Mouse (Mus musculus): ENCODE data around the gene Plcb3. TPM values are rescaled to one million over a fixed set of nuclear protein-coding genes. Genes with fewer than 3 reads are reported as not detected.

Plcb3 gene
- total and polyA plus RNA-seq, 2 experiments from 2014 or later = 10.0 to 12.8 TPM

GRCm38 (mm10) chr19:6940396-6941351, 35.6 kb downstream of the Plcb3 start:
- DNase-seq (no peak), ATAC-seq (0 out of 2 replicates have a peak, but pooled peaks have one; percentile 0)
- Histone ChIP-seq H3K4me2 (ENCODE audit: low read depth) (peak overlapping the region; percentile 97), H3K9me3 (ENCODE audit: low read length) (no peaks in the 10 kb centered on the region), H3K27me3 (ENCODE audit: insufficient read depth, low read length) (peaks cover 2% of the 10 kb centered on the region; the same call in 1 of the 2 replicates), H3K27ac (ENCODE audit: low read depth, low read length) (peak overlapping the region; percentile 95; the same call in 1 of the 2 replicates), H3K4me3 (ENCODE audit: low read depth, low read length) (peak overlapping the region; percentile 88), H3K4me1 (ENCODE audit: insufficient read depth) (peaks cover 20% of the 10 kb centered on the region), H3K36me3 (ENCODE audit: insufficient read depth) (peaks cover 7% of the 10 kb centered on the region; the same call in 1 of the 2 replicates), H3K9ac (peak overlapping the region; percentile 93)
- TF ChIP-seq CTCF (IDR thresholded peaks at IDR 0.05; ENCODE audit: low read depth) = no peak
- 19% methylated on average over 28 of the region's 29 CpGs for WGBS

- ATAC-seq = no peak
- peaks cover 20% of the 10 kb centered on the region for H3K4me1 ChIP-seq (ENCODE audit: insufficient read depth)
- H3K9ac ChIP-seq = peak overlapping the region; percentile 93; the same call in 1 of the 2 replicates
Measured at GRCm38 (mm10) chr19:6939106-6940002, 36.9 kb downstream of the Plcb3 start.

GRCm38 (mm10) chr19:6937541-6938465, 38.5 kb downstream of the Plcb3 start:
- ATAC-seq = no peak
- H3K27ac ChIP-seq (ENCODE audit: low read depth, low read length) = no peak overlapping the region
- H3K4me2 ChIP-seq (ENCODE audit: low read depth) = no peak overlapping the region
- no peak overlapping the region for H3K4me3 ChIP-seq (ENCODE audit: low read depth, low read length)
- 0 out of 2 replicates have a peak overlapping the region, but pooled peaks have one; percentile 10 for H3K9ac ChIP-seq
- peaks cover 24% of the 10 kb centered on the region for H3K4me1 ChIP-seq (ENCODE audit: insufficient read depth)
- DNase-seq = no peak
- H3K9me3 ChIP-seq (ENCODE audit: low read length) = no peaks in the 10 kb centered on the region
- peaks cover 15% of the 10 kb centered on the region for H3K27me3 ChIP-seq (ENCODE audit: insufficient read depth, low read length)
- 67% methylated on average over 16 of the region's 16 CpGs for WGBS
- TF ChIP-seq CTCF (IDR thresholded peaks at IDR 0.05; ENCODE audit: low read depth) = no peak
- peaks cover 7% of the 10 kb centered on the region; the same call in 1 of the 2 replicates for H3K36me3 ChIP-seq (ENCODE audit: insufficient read depth)

More at GRCm38 (mm10) chr19:6939106-6940002, 36.9 kb downstream of the Plcb3 start:
- H3K4me2 ChIP-seq (ENCODE audit: low read depth) = peak overlapping the region; percentile 97
- TF ChIP-seq CTCF (IDR thresholded peaks at IDR 0.05; ENCODE audit: low read depth) = no peak
- no peaks in the 10 kb centered on the region for H3K9me3 ChIP-seq (ENCODE audit: low read length)
- DNase-seq = no peak
- WGBS = 84% methylated on average over 20 of the region's 20 CpGs
- no peak overlapping the region for H3K27ac ChIP-seq (ENCODE audit: low read depth, low read length)
- H3K27me3 ChIP-seq (ENCODE audit: insufficient read depth, low read length) = peaks cover 6% of the 10 kb centered on the region; the same call in 1 of the 2 replicates
- no peak overlapping the region for H3K4me3 ChIP-seq (ENCODE audit: low read depth, low read length)
- peaks cover 7% of the 10 kb centered on the region; the same call in 1 of the 2 replicates for H3K36me3 ChIP-seq (ENCODE audit: insufficient read depth)

GRCm38 (mm10) chr19:6936299-6936698, 40.0 kb downstream of the Plcb3 start:
- DNase-seq = no peak
- TF ChIP-seq CTCF (IDR thresholded peaks at IDR 0.05; ENCODE audit: low read depth) = peak; percentile 47
- H3K27me3 ChIP-seq (ENCODE audit: insufficient read depth, low read length) = peaks cover 27% of the 10 kb centered on the region
- H3K4me3 ChIP-seq (ENCODE audit: low read depth, low read length) = no peak overlapping the region
- H3K4me2 ChIP-seq (ENCODE audit: low read depth) = no peak overlapping the region
- H3K36me3 ChIP-seq (ENCODE audit: insufficient read depth) = peaks cover 7% of the 10 kb centered on the region; the same call in 1 of the 2 replicates
- no peak for ATAC-seq
- no peaks in the 10 kb centered on the region for H3K9me3 ChIP-seq (ENCODE audit: low read length)
- 17% methylated on average over 3 of the region's 3 CpGs for whole genome bisulfite sequencing
- peaks cover 24% of the 10 kb centered on the region for H3K4me1 ChIP-seq (ENCODE audit: insufficient read depth)
- no peak overlapping the region for H3K27ac ChIP-seq (ENCODE audit: low read depth, low read length)
- no peak overlapping the region for H3K9ac ChIP-seq

GRCm38 (mm10) chr19:6934195-6934977, 41.9 kb downstream of the Plcb3 start, which contains the start of gene Kcnk4:
Gene Kcnk4, minus strand, starts transcription at chr19:6934515.
- TF ChIP-seq CTCF (IDR thresholded peaks at IDR 0.05; ENCODE audit: low read depth) = no peak
- Histone ChIP-seq H3K4me2 (ENCODE audit: low read depth) (peak within 1 kb of the TSS; percentile 67), H3K4me1 (ENCODE audit: insufficient read depth) (peaks cover 8% of the 10 kb centered on the region; the same call in 1 of the 2 replicates), H3K9ac (peak within 1 kb of the TSS; percentile 44), H3K27me3 (ENCODE audit: insufficient read depth, low read length) (peaks cover 27% of the 10 kb centered on the region), H3K4me3 (ENCODE audit: low read depth, low read length) (peak within 1 kb of the TSS; percentile 41), H3K9me3 (ENCODE audit: low read length) (no peaks in the 10 kb centered on the region), H3K27ac (ENCODE audit: low read depth, low read length) (no peak within 1 kb of the TSS), H3K36me3 (ENCODE audit: insufficient read depth) (peaks cover 7% of the 10 kb centered on the region; the same call in 1 of the 2 replicates)
- 9% methylated on average over 23 of the region's 23 CpGs for WGBS
- ATAC-seq = no peak; the same call in 1 of the 2 replicates
- DNase-seq = no peak

Measured in forebrain, postnatal 0 days (tissue).